Mouse (Mus musculus): Measurements from ENCODE around the gene Pum1. TPM values are rescaled to one million over a fixed set of nuclear protein-coding genes. Genes with fewer than 3 reads are reported as not detected.
A peak's percentile ranks its signal among the peaks of the same experiment; 100 is the strongest.
"Not testable (repeated sequence)": the region's sequence is repeated elsewhere in the genome, so short reads cannot be mapped to it uniquely, and the experiment has no call there.

The Pum1 gene
- polyA plus RNA-seq, 1 experiment, result not detected

GRCm38 (mm10) chr4:130645426-130645825 is 17.7 kb upstream of the Pum1 start:
- H3K4me1 ChIP-seq (ENCODE audit: control insufficient read depth, insufficient read depth, low read length), result no peaks in the 10 kb centered on the region
- WGBS, result 77% methylated on average over 1 of the region's 1 CpGs
- no peak overlapping the region for H3K4me3 ChIP-seq (ENCODE audit: insufficient read depth, low read depth, low read length)
- H3K27ac ChIP-seq (ENCODE audit: insufficient read depth, low read depth, low read length), result no peak overlapping the region
- no peak for TF ChIP-seq POLR2A (IDR thresholded peaks at IDR 0.05; ENCODE audit: insufficient read depth, low read depth, low read length)
- TF ChIP-seq CTCF (IDR thresholded peaks at IDR 0.05; ENCODE audit: insufficient read depth, low read depth, low read length), result no peak

- 74% methylated on average over 4 of the region's 4 CpGs for WGBS
- TF ChIP-seq CTCF (IDR thresholded peaks at IDR 0.05; ENCODE audit: insufficient read depth, low read depth, low read length) (no peak), POLR2A (IDR thresholded peaks at IDR 0.05; ENCODE audit: insufficient read depth, low read depth, low read length) (no peak)
- no peak overlapping the region for H3K27ac ChIP-seq (ENCODE audit: insufficient read depth, low read depth, low read length)
- no peaks in the 10 kb centered on the region for H3K4me1 ChIP-seq (ENCODE audit: control insufficient read depth, insufficient read depth, low read length)
- no peak overlapping the region for H3K4me3 ChIP-seq (ENCODE audit: insufficient read depth, low read depth, low read length)
Observed at GRCm38 (mm10) chr4:130651286-130651685, 11.8 kb upstream of the Pum1 start.

- 75% methylated on average over 4 of the region's 4 CpGs for WGBS
- Histone ChIP-seq H3K4me3 (ENCODE audit: insufficient read depth, low read depth, low read length) (no peak overlapping the region), H3K27ac (ENCODE audit: insufficient read depth, low read depth, low read length) (no peak overlapping the region), H3K4me1 (ENCODE audit: control insufficient read depth, insufficient read depth, low read length) (no peaks in the 10 kb centered on the region)
- TF ChIP-seq POLR2A (IDR thresholded peaks at IDR 0.05; ENCODE audit: insufficient read depth, low read depth, low read length), result no peak
- no peak for TF ChIP-seq CTCF (IDR thresholded peaks at IDR 0.05; ENCODE audit: insufficient read depth, low read depth, low read length)
Observed at GRCm38 (mm10) chr4:130652546-130652945, 10.6 kb upstream of the Pum1 start.

DNA sequence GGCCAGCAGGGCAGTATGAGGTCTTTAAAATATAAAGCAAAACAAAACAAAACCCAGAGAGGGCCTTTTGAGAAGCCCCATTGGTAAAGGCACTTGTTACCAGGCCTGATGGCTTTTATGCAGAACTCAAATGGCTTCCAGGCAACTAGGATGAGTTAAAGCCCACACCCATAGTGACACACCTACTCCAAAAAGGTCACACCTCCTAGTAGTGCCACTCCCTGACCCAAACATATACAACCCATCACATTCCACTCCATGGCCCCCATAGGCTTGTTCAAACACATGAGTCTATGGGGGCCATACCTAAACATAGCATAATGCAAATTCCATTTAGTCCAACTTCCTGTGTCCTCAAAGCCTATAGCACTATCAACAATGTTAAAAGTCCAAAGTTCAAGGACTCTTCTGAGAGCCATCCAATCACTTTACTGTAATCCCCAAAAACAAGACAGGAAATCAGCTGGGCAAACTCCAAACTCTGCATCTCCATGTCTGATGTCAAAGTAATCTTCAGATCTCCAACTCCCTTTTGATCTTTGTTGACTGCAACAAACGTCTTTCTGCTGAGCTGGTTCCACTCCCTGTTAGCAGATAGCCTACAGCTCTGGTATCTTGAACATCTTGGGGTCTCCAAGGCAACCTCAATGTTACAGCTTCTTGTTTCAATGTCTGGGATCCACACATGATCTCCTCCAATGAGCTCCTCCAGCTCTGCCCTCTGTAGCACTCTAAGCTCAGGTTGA is 5.1 kb upstream of the Pum1 start:
- TF ChIP-seq CTCF (IDR thresholded peaks at IDR 0.05; ENCODE audit: insufficient read depth, low read depth, low read length) (no peak), POLR2A (IDR thresholded peaks at IDR 0.05; ENCODE audit: insufficient read depth, low read depth, low read length) (no peak)
- 48% methylated on average over 1 of the region's 1 CpGs for WGBS

GRCm38 (mm10) chr4:130659470-130659869 is 3.7 kb upstream of the Pum1 start:
- H3K27ac ChIP-seq (ENCODE audit: insufficient read depth, low read depth, low read length), result no peak overlapping the region
- 91% methylated on average over 6 of the region's 6 CpGs for WGBS
- H3K4me1 ChIP-seq (ENCODE audit: control insufficient read depth, insufficient read depth, low read length), result no peaks in the 10 kb centered on the region
- H3K4me3 ChIP-seq (ENCODE audit: insufficient read depth, low read depth, low read length), result no peak overlapping the region
- no peak for TF ChIP-seq CTCF (IDR thresholded peaks at IDR 0.05; ENCODE audit: insufficient read depth, low read depth, low read length)
- no peak for TF ChIP-seq POLR2A (IDR thresholded peaks at IDR 0.05; ENCODE audit: insufficient read depth, low read depth, low read length)

More for the DNA sequence above, 5.1 kb upstream of the Pum1 start:
- Histone ChIP-seq H3K4me3 (ENCODE audit: insufficient read depth, low read depth, low read length) (no peak overlapping the region), H3K4me1 (ENCODE audit: control insufficient read depth, insufficient read depth, low read length) (no peaks in the 10 kb centered on the region), H3K27ac (ENCODE audit: insufficient read depth, low read depth, low read length) (no peak overlapping the region)

- Histone ChIP-seq H3K27ac (ENCODE audit: insufficient read depth, low read depth, low read length) (no peak overlapping the region), H3K4me1 (ENCODE audit: control insufficient read depth, insufficient read depth, low read length) (no peaks in the 10 kb centered on the region), H3K4me3 (ENCODE audit: insufficient read depth, low read depth, low read length) (no peak overlapping the region)
- WGBS, result 84% methylated on average over 2 of the region's 2 CpGs
- no peak for TF ChIP-seq CTCF (IDR thresholded peaks at IDR 0.05; ENCODE audit: insufficient read depth, low read depth, low read length)
Observed at GRCm38 (mm10) chr4:130660106-130660505, 3.0 kb upstream of the Pum1 start.

DNA sequence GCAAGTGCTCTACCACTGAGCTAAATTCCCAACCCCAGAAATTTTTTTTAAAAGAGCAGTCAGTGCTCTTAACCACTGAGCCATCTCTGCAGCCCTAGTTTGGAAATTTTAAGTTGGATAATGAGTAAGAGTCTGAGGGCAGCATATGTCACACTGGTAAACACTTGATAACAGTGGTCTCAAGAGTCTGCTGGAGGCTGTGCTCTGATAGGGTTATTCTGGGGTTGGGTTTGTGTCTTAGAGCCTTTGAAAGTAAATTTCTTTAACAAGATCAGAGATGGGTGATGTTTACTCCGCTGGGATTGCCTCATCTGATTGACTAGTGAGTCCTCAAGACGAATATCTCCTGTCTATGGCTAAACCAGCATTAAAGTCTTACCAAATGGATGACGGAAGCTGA is 2.0 kb upstream of the Pum1 start:
- WGBS, result 98% methylated on average over 3 of the region's 3 CpGs
- Histone ChIP-seq H3K4me3 (ENCODE audit: insufficient read depth, low read depth, low read length) (no peak overlapping the region), H3K4me1 (ENCODE audit: control insufficient read depth, insufficient read depth, low read length) (peaks cover 3% of the 10 kb centered on the region), H3K27ac (ENCODE audit: insufficient read depth, low read depth, low read length) (no peak overlapping the region)
- TF ChIP-seq POLR2A (IDR thresholded peaks at IDR 0.05; ENCODE audit: insufficient read depth, low read depth, low read length) (no peak), CTCF (IDR thresholded peaks at IDR 0.05; ENCODE audit: insufficient read depth, low read depth, low read length) (no peak)

DNA sequence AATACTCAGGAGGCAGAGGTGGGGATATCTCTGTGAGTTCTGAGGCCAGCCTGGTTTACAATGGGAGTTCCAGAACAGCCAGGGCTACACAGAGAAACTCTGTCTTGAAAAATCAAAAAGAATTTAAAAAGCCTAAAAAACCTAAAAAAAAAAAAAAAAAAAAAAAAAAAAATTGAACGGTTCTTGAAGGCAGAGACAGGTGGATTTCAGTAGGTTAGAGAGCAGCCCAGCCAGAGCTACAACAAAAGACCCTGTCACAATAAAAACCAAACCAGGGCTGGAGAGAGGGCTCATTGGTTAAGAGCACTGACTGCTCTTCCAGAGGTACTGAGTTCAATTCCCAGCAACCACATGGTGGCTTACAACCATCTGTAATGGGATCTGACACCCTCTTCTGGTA is 816 bp upstream of the Pum1 start:
- H3K27ac ChIP-seq (ENCODE audit: insufficient read depth, low read depth, low read length); H3K4me3 ChIP-seq (ENCODE audit: insufficient read depth, low read depth, low read length); H3K4me1 ChIP-seq (ENCODE audit: control insufficient read depth, insufficient read depth, low read length): not testable (repeated sequence)
- WGBS, result 85% methylated on average over 1 of the region's 1 CpGs

- peak overlapping the region; percentile 93 for H3K27ac ChIP-seq (ENCODE audit: insufficient read depth, low read depth, low read length)
- H3K4me3 ChIP-seq (ENCODE audit: insufficient read depth, low read depth, low read length), result peak overlapping the region; percentile 97
- WGBS, result under 1% methylated on average over 22 of the region's 22 CpGs
- peaks cover 7% of the 10 kb centered on the region for H3K4me1 ChIP-seq (ENCODE audit: control insufficient read depth, insufficient read depth, low read length)
- no peak for TF ChIP-seq POLR2A (IDR thresholded peaks at IDR 0.05; ENCODE audit: insufficient read depth, low read depth, low read length)
- no peak for TF ChIP-seq CTCF (IDR thresholded peaks at IDR 0.05; ENCODE audit: insufficient read depth, low read depth, low read length)
Observed at GRCm38 (mm10) chr4:130663810-130664401, 785 bp downstream of the Pum1 start.

Data from olfactory bulb, adult 2 months (tissue).